Mouse (Mus musculus) myocyte (in vitro differentiated cells): ENCODE data around the gene Dnah6. TPM values are rescaled to one million over a fixed set of nuclear protein-coding genes. Genes with fewer than 3 reads are reported as not detected.

Source experiments
- H3K27me3 ChIP-seq: one replicate; pipeline ENCODE4 v1.6.1; 2011; ENCODE audit not compliant: control insufficient read depth, insufficient read depth, insufficient read length
- H3K36me3 ChIP-seq: one replicate; pipeline ENCODE4 v1.6.1; 2011; ENCODE audit not compliant: control insufficient read depth, insufficient read depth
- H3K4me2 ChIP-seq: one replicate; pipeline ENCODE4 v1.6.1; 2011; ENCODE audit warnings: low read depth, control low read depth
- H3K4me3 ChIP-seq: one replicate; pipeline ENCODE4 v1.5.1; 2011; ENCODE audit warnings: mild to moderate bottlenecking, control low read depth, moderate library complexity
- H3K79me2 ChIP-seq: one replicate; pipeline ENCODE4 v1.6.1; 2011; ENCODE audit not compliant: control insufficient read depth, insufficient read depth
- H3ac ChIP-seq: one replicate; pipeline ENCODE4 v1.6.1; 2011; ENCODE audit not compliant: control insufficient read depth, insufficient read length
- CEBPB ChIP-seq: IDR thresholded peaks from 2 replicates; pipeline ENCODE4 v1.6.1; 2011; ENCODE audit warnings: mild to moderate bottlenecking, moderate library complexity; ENCODE audit not compliant: poor library complexity, insufficient read depth, severe bottlenecking
- E2F4 ChIP-seq: IDR thresholded peaks from one replicate; pipeline ENCODE4 v1.6.1; 2011; ENCODE audit warnings: mild to moderate bottlenecking, control low read depth, moderate library complexity; ENCODE audit not compliant: insufficient read depth
- MAX ChIP-seq: IDR thresholded peaks from one replicate; pipeline ENCODE4 v1.6.1; 2011; ENCODE audit warnings: low read depth, mild to moderate bottlenecking, control low read depth
- MYOD1 ChIP-seq, 3 experiments: IDR thresholded peaks; one replicate each; pipeline ENCODE4 v1.6.1; 2011; ENCODE audit warnings: control low read depth in 2 of 3, low read depth in 2 of 3, mild to moderate bottlenecking in 2 of 3, moderate library complexity in 1 of 3; ENCODE audit not compliant: insufficient read length in 2 of 3, control insufficient read depth in 1 of 3
- MYOG ChIP-seq, 3 experiments: IDR thresholded peaks; one replicate each; pipeline ENCODE4 v1.6.1; 2011; ENCODE audit warnings: control low read depth in 2 of 3, low read depth in 2 of 3, mild to moderate bottlenecking in 2 of 3; ENCODE audit not compliant: insufficient read length in 2 of 3, control insufficient read depth in 1 of 3, insufficient read depth in 1 of 3
- POLR2A ChIP-seq: IDR thresholded peaks from one replicate; pipeline ENCODE4 v1.6.1; 2011; ENCODE audit warnings: low read depth, mild to moderate bottlenecking, control low read depth, moderate library complexity; ENCODE audit not compliant: insufficient read length
- POLR2AphosphoS2 ChIP-seq: IDR thresholded peaks from one replicate; pipeline ENCODE4 v1.6.1; 2011; ENCODE audit warnings: low read depth, control low read depth; ENCODE audit not compliant: insufficient read length
- REST ChIP-seq: IDR thresholded peaks from one replicate; pipeline ENCODE4 v1.6.1; 2011; ENCODE audit warnings: mild to moderate bottlenecking, control low read depth, moderate library complexity; ENCODE audit not compliant: insufficient read depth, insufficient read length
- SRF ChIP-seq: IDR thresholded peaks from one replicate; pipeline ENCODE4 v1.6.1; 2011; ENCODE audit warnings: low read depth; ENCODE audit not compliant: control insufficient read depth, insufficient read length
- TCF12 ChIP-seq: IDR thresholded peaks from one replicate; pipeline ENCODE4 v1.6.1; 2011; ENCODE audit warnings: mild to moderate bottlenecking, control low read depth; ENCODE audit not compliant: poor library complexity, insufficient read depth, severe bottlenecking
- TCF3 ChIP-seq: IDR thresholded peaks from one replicate; pipeline ENCODE4 v1.6.1; 2011; ENCODE audit warnings: low read depth, control low read depth; ENCODE audit not compliant: insufficient read length
- USF1 ChIP-seq: IDR thresholded peaks from one replicate; pipeline ENCODE4 v1.6.1; 2011; ENCODE audit warnings: low read depth, mild to moderate bottlenecking, control low read depth, moderate library complexity
- polyA plus RNA-seq: library from polyadenylated mRNA; unstranded; fragments of >200 nt; fragmentation: generic; extraction: Trizol; gene quantifications from one replicate; pipeline ENCODE4 v1.2.1, GENCODE M21; 2012; ENCODE audit warnings: missing spikeins

The Dnah6 gene
- polyA plus RNA-seq, 1 experiment: 0.01 TPM

DNA sequence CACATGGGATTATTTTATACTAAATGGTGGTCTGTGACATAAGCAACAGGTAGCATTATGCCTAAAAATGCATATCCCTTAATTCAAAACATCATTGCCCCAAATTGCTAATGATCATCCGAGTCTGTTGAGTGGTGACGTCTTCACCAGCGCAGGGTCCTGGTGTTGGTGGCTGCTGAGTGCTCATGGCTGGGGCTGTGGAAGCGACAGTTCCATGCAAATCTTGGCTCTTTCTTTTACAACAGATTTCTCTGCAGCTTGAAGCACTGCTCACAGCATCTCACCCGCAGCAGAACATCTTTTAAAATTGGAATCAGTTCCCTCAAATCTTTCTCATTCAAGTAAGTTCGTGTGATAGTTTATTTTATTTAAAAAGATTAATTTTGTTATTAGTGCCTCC lies 166.1 kb downstream of the Dnah6 start:
- Histone ChIP-seq H3K4me2 (no peak overlapping the region), H3K4me3 (no peak overlapping the region), H3ac (no peak overlapping the region), H3K36me3 (no peaks in the 10 kb centered on the region), H3K79me2 (no peaks in the 10 kb centered on the region), H3K27me3 (no peaks in the 10 kb centered on the region)
- TF ChIP-seq CEBPB (no peak), TCF3 (no peak), MAX (no peak), E2F4 (no peak), USF1 (no peak), SRF (no peak), TCF12 (no peak), REST (no peak), MYOD1 (IDR thresholded peaks at IDR 0.05; ENCODE audit: control insufficient read depth in 1 of 3, insufficient read length in 2 of 3, low read depth in 2 of 3) (no peak), MYOG (IDR thresholded peaks at IDR 0.05; ENCODE audit: control insufficient read depth in 1 of 3, insufficient read depth in 1 of 3, insufficient read length in 2 of 3, low read depth in 2 of 3) (no peak), POLR2A (no peak), POLR2AphosphoS2 (no peak)

DNA sequence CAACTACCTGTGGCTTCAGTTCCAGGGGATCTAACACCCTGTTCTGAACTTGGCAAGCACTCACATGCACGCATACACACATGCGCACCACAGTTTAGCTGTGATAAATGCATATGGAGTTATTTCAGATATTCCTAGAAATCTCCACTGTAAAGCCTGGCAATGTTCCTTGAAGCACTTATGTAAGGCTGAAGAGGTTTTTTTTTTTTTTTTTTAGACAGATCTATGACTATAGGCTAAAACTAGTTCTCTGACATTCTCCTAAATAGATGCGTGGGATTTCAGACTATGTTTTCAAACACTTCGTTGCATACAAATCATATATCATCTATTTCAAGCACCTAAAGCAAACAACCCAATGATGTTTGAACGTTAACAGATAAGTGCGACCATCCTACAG lies 166.6 kb downstream of the Dnah6 start:
- H3K4me2 ChIP-seq: no peak overlapping the region
- H3K36me3 ChIP-seq: no peaks in the 10 kb centered on the region
- H3K27me3 ChIP-seq: no peaks in the 10 kb centered on the region
- no peaks in the 10 kb centered on the region for H3K79me2 ChIP-seq
- TF ChIP-seq E2F4 (no peak), MAX (no peak), CEBPB (no peak), TCF3 (no peak), SRF (no peak), POLR2AphosphoS2 (no peak), TCF12 (no peak), MYOG (IDR thresholded peaks at IDR 0.05; ENCODE audit: control insufficient read depth in 1 of 3, insufficient read depth in 1 of 3, insufficient read length in 2 of 3, low read depth in 2 of 3) (no peak), REST (no peak), USF1 (no peak), POLR2A (no peak), MYOD1 (IDR thresholded peaks at IDR 0.05; ENCODE audit: control insufficient read depth in 1 of 3, insufficient read length in 2 of 3, low read depth in 2 of 3) (no peak)
- no peak overlapping the region for H3ac ChIP-seq
- H3K4me3 ChIP-seq: no peak overlapping the region

DNA sequence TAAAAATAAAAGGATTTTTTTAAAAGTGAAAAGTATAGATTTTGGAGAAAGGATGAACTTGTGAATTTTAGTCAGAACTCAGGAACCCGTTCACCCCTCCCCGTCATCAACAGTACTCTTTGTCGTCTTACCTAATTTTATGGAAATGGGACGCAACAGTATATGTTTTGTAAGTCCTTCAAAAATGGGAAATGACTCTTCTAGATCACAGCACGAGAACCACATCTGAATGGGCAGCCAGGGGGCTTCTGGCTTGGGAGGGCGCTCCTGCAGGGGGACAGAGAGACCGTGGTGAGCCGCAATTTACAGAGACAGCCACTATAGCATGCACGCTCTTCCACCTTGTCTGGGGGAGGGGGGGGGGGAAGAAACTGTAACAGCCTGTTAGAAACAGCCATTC lies 167.9 kb downstream of the Dnah6 start:
- Histone ChIP-seq H3K27me3 (no peaks in the 10 kb centered on the region), H3ac (no peak overlapping the region), H3K4me3 (no peak overlapping the region), H3K4me2 (no peak overlapping the region), H3K36me3 (no peaks in the 10 kb centered on the region), H3K79me2 (no peaks in the 10 kb centered on the region)
- TF ChIP-seq SRF: no peak
- no peak for TF ChIP-seq E2F4
- TF ChIP-seq POLR2AphosphoS2: no peak
- no peak for TF ChIP-seq REST
- no peak for TF ChIP-seq USF1
- no peak for TF ChIP-seq CEBPB
- no peak for TF ChIP-seq MYOD1 (IDR thresholded peaks at IDR 0.05; ENCODE audit: control insufficient read depth in 1 of 3, insufficient read length in 2 of 3, low read depth in 2 of 3)
- TF ChIP-seq POLR2A: no peak
- no peak for TF ChIP-seq MAX
- no peak for TF ChIP-seq TCF12
- TF ChIP-seq TCF3: no peak
- TF ChIP-seq MYOG (IDR thresholded peaks at IDR 0.05; ENCODE audit: control insufficient read depth in 1 of 3, insufficient read depth in 1 of 3, insufficient read length in 2 of 3, low read depth in 2 of 3): no peak

DNA sequence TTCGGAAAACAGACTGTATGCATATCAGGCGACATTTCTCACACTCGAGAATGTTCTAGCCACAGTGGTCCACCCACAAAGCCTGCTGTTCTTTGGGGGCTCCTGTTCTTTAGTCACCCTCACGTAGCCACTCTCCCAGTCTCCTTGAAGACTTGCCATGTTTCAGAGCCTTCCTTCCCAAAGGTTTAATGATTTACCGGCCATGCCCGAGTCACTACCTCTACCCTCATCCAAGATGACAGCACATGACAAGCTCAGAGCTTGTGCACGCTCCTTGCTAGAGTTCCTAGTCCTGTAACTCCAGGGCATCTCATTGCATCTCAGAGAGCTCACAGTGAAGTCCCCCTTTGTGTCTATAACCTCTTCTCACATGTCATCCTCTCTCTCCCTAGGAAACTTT lies 174.2 kb downstream of the Dnah6 start:
- Histone ChIP-seq H3K27me3 (no peaks in the 10 kb centered on the region), H3K4me2 (no peak overlapping the region), H3K79me2 (no peaks in the 10 kb centered on the region), H3ac (no peak overlapping the region), H3K4me3 (no peak overlapping the region), H3K36me3 (no peaks in the 10 kb centered on the region)
- no peak for TF ChIP-seq MYOD1 (IDR thresholded peaks at IDR 0.05; ENCODE audit: control insufficient read depth in 1 of 3, insufficient read length in 2 of 3, low read depth in 2 of 3)
- no peak for TF ChIP-seq MAX
- TF ChIP-seq E2F4: no peak
- no peak for TF ChIP-seq POLR2AphosphoS2

DNA sequence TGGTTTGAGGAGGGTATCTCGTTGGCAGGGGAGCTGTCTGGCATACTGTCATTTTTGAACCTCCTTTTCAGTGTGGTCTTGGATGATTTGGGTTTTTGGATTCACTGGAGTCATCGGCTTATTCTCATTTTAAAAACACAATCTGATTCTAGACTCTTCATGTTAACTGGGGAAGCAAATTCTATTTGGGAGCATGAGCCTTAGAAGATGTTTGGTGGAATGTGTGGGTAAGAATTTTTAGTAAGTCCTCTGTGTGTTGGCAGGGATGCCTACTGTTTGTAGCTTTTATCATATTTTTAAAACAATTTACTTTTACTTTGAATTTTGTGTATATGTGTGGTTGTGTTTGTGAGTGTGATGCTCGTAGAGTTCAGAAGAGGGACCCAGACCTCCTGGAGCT lies 175.5 kb downstream of the Dnah6 start:
- no peak for TF ChIP-seq POLR2AphosphoS2

More for the DNA sequence above, 175.5 kb downstream of the Dnah6 start:
- Histone ChIP-seq H3ac (no peak overlapping the region), H3K79me2 (no peaks in the 10 kb centered on the region), H3K4me2 (no peak overlapping the region), H3K4me3 (no peak overlapping the region), H3K27me3 (no peaks in the 10 kb centered on the region), H3K36me3 (no peaks in the 10 kb centered on the region)
